Mouse (Mus musculus): ENCODE measurements at regions not wholly inside any gene's neighbourhood (a gene's known extent, or its start where the extent isn't known, plus 50 kb on each side); places are given as distances from the start of the nearest gene placed in this dataset.

DNA sequence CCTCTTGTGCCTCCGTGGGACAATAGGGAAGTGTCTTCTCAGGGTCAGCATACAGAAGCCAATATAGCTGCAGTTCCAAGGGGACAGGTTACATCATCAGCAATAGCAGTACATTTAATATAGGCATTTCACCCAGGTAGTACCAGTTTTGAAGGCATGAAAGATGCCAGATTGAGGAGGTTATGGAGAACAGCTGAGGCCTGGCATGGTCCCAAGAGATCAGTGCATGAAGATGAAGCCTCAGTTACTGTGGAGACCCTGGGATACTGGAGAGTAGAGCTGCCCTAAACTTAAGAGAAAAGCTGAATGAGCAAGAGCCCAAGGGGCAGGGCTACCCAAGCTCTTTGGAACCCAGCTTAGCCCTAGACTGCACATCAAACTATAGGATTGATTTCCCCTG lies 94.1 kb upstream of the Adcy1 start:
- Histone ChIP-seq H3K9ac (ENCODE audit: low read depth, poor library complexity, severe bottlenecking) (no peak overlapping the region), H3K4me3 (ENCODE audit: low read depth, low read length) (no peak overlapping the region), H3K27me3 (ENCODE audit: control insufficient read depth, insufficient read depth, low read length, poor library complexity, severe bottlenecking) (no peaks in the 10 kb centered on the region), H3K36me3 (ENCODE audit: control insufficient read depth, insufficient read depth, low read length, poor library complexity, severe bottlenecking) (no peaks in the 10 kb centered on the region), H3K27ac (ENCODE audit: insufficient read depth, low read length) (no peak overlapping the region), H3K4me1 (ENCODE audit: control insufficient read depth, insufficient read depth, low read length) (no peaks in the 10 kb centered on the region), H3K9me3 (replicated peaks; ENCODE audit: control insufficient read depth, insufficient read depth, low read length, poor library complexity, severe bottlenecking) (peaks cover 2% of the 10 kb centered on the region; the same call in 1 of the 2 replicates)
- no peak for TF ChIP-seq EP300 (IDR thresholded peaks at IDR 0.05; ENCODE audit: insufficient read depth, low read depth, low read length)
- TF ChIP-seq POLR2A (IDR thresholded peaks at IDR 0.05; ENCODE audit: insufficient read depth, low read length) = no peak
- no peak for TF ChIP-seq CTCF (IDR thresholded peaks at IDR 0.05; ENCODE audit: low read depth, low read length)

DNA sequence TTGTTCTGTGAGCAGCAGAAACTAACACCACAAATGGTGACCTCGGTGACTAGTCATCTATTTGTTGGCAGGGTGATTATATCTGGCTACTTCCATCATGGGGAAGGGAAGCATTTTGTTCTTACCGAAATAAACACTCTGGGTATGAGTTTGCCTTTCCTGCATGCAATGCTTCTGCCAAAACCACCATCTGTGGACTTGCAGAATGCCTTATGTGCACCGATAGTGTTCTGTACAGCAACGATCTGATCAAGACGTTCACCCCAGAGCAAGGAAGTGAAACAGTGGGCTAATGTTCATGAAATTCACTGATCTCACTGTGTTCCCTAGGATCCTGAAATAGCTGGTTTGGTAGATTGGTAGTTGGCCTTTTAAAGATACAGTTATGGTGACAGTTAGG lies 96.3 kb upstream of the Adcy1 start:
- Histone ChIP-seq H3K27ac (ENCODE audit: insufficient read depth, low read length) (no peak overlapping the region), H3K9me3 (replicated peaks; ENCODE audit: control insufficient read depth, insufficient read depth, low read length, poor library complexity, severe bottlenecking) (peaks cover 4% of the 10 kb centered on the region; the same call in 1 of the 2 replicates), H3K4me1 (ENCODE audit: control insufficient read depth, insufficient read depth, low read length) (no peaks in the 10 kb centered on the region), H3K4me3 (ENCODE audit: low read depth, low read length) (no peak overlapping the region), H3K36me3 (ENCODE audit: control insufficient read depth, insufficient read depth, low read length, poor library complexity, severe bottlenecking) (no peaks in the 10 kb centered on the region), H3K9ac (ENCODE audit: low read depth, poor library complexity, severe bottlenecking) (no peak overlapping the region), H3K27me3 (ENCODE audit: control insufficient read depth, insufficient read depth, low read length, poor library complexity, severe bottlenecking) (no peaks in the 10 kb centered on the region)
- no peak for TF ChIP-seq CTCF (IDR thresholded peaks at IDR 0.05; ENCODE audit: low read depth, low read length)
- no peak for TF ChIP-seq EP300 (IDR thresholded peaks at IDR 0.05; ENCODE audit: insufficient read depth, low read depth, low read length)
- no peak for TF ChIP-seq POLR2A (IDR thresholded peaks at IDR 0.05; ENCODE audit: insufficient read depth, low read length)

DNA sequence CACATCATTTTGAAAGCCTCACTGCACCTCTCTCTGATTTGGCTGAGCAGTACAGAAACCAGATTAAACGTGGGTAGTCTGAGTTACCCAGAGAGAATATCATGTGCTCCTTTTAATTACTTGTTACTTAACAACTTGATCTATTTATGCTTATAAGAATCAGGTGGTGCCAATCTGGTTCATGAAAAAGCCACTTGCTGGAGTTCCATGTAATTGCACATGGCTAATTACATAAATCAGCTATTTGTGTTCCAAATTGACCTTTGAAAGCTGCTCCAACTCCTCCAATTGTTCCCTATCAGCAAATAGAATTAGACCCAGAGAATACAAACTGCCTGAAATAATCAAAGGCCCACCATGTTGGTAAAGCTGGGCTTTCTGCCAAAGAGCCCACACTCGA lies 98.8 kb upstream of the Adcy1 start:
- peaks cover 15% of the 10 kb centered on the region for H3K9me3 ChIP-seq (replicated peaks; ENCODE audit: control insufficient read depth, insufficient read depth, low read length, poor library complexity, severe bottlenecking)
- no peaks in the 10 kb centered on the region for H3K4me1 ChIP-seq (ENCODE audit: control insufficient read depth, insufficient read depth, low read length)
- no peak for TF ChIP-seq EP300 (IDR thresholded peaks at IDR 0.05; ENCODE audit: insufficient read depth, low read depth, low read length)
- no peak for TF ChIP-seq CTCF (IDR thresholded peaks at IDR 0.05; ENCODE audit: low read depth, low read length)
- no peak for TF ChIP-seq POLR2A (IDR thresholded peaks at IDR 0.05; ENCODE audit: insufficient read depth, low read length)
- no peak overlapping the region for H3K9ac ChIP-seq (ENCODE audit: low read depth, poor library complexity, severe bottlenecking)
- no peaks in the 10 kb centered on the region for H3K27me3 ChIP-seq (ENCODE audit: control insufficient read depth, insufficient read depth, low read length, poor library complexity, severe bottlenecking)
- no peak overlapping the region for H3K4me3 ChIP-seq (ENCODE audit: low read depth, low read length)
- no peak overlapping the region for H3K27ac ChIP-seq (ENCODE audit: insufficient read depth, low read length)
- H3K36me3 ChIP-seq (ENCODE audit: control insufficient read depth, insufficient read depth, low read length, poor library complexity, severe bottlenecking) = no peaks in the 10 kb centered on the region

DNA sequence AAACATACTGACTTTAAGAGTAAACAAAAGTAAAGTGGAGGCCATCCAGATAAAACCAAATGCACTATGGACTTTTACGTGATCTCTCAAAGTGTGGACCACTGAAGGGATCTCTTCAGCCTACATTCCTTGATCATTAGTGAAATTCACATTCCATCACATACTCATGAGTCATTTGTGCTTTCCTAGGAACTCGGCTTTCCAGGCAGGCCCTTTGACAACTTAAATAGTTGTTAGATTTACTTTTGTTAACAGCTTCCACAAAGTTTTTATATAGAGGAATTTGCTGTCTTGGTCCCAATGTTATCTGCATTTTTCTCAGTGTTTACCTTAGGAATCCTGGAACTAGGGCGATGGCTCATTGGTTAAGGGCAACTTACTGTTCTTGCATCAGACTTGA lies 99.7 kb upstream of the Adcy1 start:
- Histone ChIP-seq H3K9ac (ENCODE audit: low read depth, poor library complexity, severe bottlenecking) (no peak overlapping the region), H3K27ac (ENCODE audit: insufficient read depth, low read length) (no peak overlapping the region), H3K36me3 (ENCODE audit: control insufficient read depth, insufficient read depth, low read length, poor library complexity, severe bottlenecking) (no peaks in the 10 kb centered on the region), H3K27me3 (ENCODE audit: control insufficient read depth, insufficient read depth, low read length, poor library complexity, severe bottlenecking) (no peaks in the 10 kb centered on the region), H3K4me1 (ENCODE audit: control insufficient read depth, insufficient read depth, low read length) (no peaks in the 10 kb centered on the region), H3K4me3 (ENCODE audit: low read depth, low read length) (no peak overlapping the region), H3K9me3 (replicated peaks; ENCODE audit: control insufficient read depth, insufficient read depth, low read length, poor library complexity, severe bottlenecking) (peaks cover 15% of the 10 kb centered on the region)
- TF ChIP-seq POLR2A (IDR thresholded peaks at IDR 0.05; ENCODE audit: insufficient read depth, low read length) = no peak
- TF ChIP-seq CTCF (IDR thresholded peaks at IDR 0.05; ENCODE audit: low read depth, low read length) = no peak
- no peak for TF ChIP-seq EP300 (IDR thresholded peaks at IDR 0.05; ENCODE audit: insufficient read depth, low read depth, low read length)

DNA sequence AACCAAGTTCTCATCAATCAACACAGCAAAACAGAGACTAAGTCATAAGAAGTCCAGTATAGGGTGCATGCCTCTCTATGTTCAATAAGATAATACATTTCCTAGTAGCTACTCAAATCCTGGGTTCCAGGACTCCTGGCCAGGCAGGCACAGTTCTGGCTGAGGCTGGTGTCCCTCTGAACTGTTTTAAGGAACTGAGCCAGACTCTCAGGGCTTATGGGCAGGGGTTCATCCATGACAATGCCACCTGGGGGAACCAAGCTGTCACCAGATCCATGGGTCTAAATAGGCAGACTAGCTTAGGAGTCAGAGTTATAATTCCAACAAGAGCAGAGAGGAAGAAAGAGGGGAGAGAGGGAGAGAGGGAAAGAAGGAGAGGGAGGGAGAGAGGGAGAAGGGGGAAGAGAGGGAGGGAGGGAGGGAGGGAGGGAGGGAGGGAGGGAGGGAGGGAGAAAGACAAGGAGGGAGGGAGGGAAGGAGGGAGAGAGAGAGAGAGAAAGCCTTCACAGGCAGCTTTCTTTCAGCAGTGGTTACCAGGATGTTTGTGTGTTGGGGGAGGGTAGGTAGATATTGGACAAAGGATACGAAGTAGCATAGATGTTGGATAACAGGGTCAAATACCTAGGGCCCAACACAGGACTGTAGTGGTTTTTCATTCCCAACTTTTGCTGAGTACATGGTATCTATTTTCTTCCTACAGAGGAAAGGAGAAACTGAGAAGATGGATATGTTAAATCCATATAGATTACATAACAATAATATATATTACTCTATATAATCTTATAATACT lies 100.3 kb upstream of the Adcy1 start:
- Histone ChIP-seq H3K27ac (ENCODE audit: insufficient read depth, low read length) (no peak overlapping the region), H3K9me3 (replicated peaks; ENCODE audit: control insufficient read depth, insufficient read depth, low read length, poor library complexity, severe bottlenecking) (peaks cover 15% of the 10 kb centered on the region), H3K27me3 (ENCODE audit: control insufficient read depth, insufficient read depth, low read length, poor library complexity, severe bottlenecking) (no peaks in the 10 kb centered on the region), H3K4me3 (ENCODE audit: low read depth, low read length) (no peak overlapping the region), H3K9ac (ENCODE audit: low read depth, poor library complexity, severe bottlenecking) (no peak overlapping the region), H3K4me1 (ENCODE audit: control insufficient read depth, insufficient read depth, low read length) (no peaks in the 10 kb centered on the region), H3K36me3 (ENCODE audit: control insufficient read depth, insufficient read depth, low read length, poor library complexity, severe bottlenecking) (no peaks in the 10 kb centered on the region)
- TF ChIP-seq EP300 (IDR thresholded peaks at IDR 0.05; ENCODE audit: insufficient read depth, low read depth, low read length) = no peak
- TF ChIP-seq CTCF (IDR thresholded peaks at IDR 0.05; ENCODE audit: low read depth, low read length) = no peak
- TF ChIP-seq POLR2A (IDR thresholded peaks at IDR 0.05; ENCODE audit: insufficient read depth, low read length) = no peak

DNA sequence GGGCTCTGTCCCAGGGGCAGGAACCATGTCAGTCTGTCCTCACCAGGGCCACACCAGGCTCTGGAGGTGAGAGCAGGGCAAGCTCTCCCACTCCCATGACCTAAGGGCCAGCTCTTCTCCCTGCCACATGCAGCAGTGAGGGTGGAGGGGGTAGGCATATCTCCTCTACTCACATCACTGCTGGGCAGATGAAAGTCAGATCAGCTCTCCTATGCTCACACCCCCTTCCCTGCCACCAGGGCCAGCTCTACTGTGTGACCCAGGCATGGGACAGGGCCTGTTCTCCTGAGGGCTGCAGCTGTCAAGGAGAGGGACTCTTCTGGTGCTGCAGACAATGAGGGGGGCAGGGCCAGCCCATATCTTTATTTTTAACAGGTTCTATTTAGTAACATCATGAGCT lies 101.0 kb upstream of the Adcy1 start:
- no peak overlapping the region for H3K9ac ChIP-seq (ENCODE audit: low read depth, poor library complexity, severe bottlenecking)
- peaks cover 15% of the 10 kb centered on the region for H3K9me3 ChIP-seq (replicated peaks; ENCODE audit: control insufficient read depth, insufficient read depth, low read length, poor library complexity, severe bottlenecking)
- H3K27me3 ChIP-seq (ENCODE audit: control insufficient read depth, insufficient read depth, low read length, poor library complexity, severe bottlenecking) = no peaks in the 10 kb centered on the region
- H3K4me1 ChIP-seq (ENCODE audit: control insufficient read depth, insufficient read depth, low read length) = no peaks in the 10 kb centered on the region
- H3K27ac ChIP-seq (ENCODE audit: insufficient read depth, low read length) = no peak overlapping the region
- TF ChIP-seq POLR2A (IDR thresholded peaks at IDR 0.05; ENCODE audit: insufficient read depth, low read length) = no peak
- TF ChIP-seq CTCF (IDR thresholded peaks at IDR 0.05; ENCODE audit: low read depth, low read length) = no peak
- no peak for TF ChIP-seq EP300 (IDR thresholded peaks at IDR 0.05; ENCODE audit: insufficient read depth, low read depth, low read length)
- no peaks in the 10 kb centered on the region for H3K36me3 ChIP-seq (ENCODE audit: control insufficient read depth, insufficient read depth, low read length, poor library complexity, severe bottlenecking)
- no peak overlapping the region for H3K4me3 ChIP-seq (ENCODE audit: low read depth, low read length)

Data from ES-Bruce4 (cell line).